Mouse (Mus musculus): ENCODE data around the gene Agrn.
"Not testable (repeated sequence)": the region's sequence is repeated elsewhere in the genome, so short reads cannot be mapped to it uniquely, and the experiment has no call there.

The Agrn gene

DNA sequence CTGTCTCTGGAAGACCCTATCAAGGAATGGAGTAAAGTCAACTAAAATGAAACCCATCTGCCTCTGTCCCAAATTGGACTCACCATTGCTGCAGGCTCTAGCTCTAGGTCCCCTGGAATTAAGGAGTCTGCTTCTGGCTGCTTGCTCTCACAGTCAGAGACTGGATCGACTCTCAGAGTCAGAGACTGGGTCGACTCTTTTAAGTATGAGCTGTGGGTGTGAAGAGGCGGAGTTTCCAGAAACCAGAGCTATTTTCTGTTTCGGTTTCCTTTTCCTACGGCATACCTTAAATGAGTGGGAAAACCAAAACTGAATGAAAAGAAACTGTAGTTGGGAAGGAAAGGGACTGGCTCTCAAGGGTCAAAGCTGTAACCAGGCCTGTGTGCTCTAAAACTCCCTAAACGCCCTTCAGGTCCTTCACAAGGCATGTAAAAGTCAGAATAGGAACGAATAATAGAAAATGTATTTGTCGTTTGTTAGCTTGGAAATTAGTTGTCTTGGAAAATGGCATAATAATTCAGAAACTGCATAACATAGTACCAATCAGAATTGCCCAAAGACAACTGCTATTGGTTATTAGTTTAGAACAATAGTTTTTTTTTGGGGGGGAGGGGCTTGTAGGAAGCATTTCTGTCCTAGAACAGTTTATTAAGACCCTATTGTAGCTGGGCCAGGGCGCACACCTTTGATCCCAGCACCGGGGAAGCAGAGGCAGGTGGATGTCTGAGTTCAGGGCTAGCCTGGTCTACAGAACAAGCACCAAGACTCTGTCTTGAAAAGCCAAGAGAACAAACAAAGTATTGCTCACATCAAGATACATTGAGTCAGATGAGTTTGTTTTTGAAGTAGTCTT is 3.6 kb upstream of the Agrn start, which contains the start of gene Isg15:
Gene Isg15, minus strand, starts transcription at position 196 of the 853 bp plus-strand sequence.
- DNase-seq, result no peak

DNA sequence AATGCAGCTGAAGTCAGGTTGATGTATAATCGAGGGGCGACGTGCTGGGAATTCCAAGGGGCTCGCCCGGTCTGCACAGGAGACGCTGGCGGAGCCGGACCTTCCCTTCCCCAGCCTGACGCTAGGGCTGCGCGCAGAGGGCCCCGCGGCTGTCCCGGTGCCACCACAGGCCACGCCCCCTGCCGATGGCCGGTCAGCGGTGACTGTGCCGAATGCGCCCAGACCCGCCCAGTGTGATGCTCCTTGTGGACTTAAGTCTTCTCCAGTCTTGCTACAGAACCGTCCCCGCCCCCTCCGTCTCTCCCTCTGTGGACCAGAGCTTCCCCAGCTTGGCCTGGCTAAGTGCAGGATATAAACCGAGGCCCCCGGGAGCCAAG is 529 bp upstream of the Agrn start:
- DNase-seq, result peak; percentile 80 to 86

- peak; percentile 34 to 38 for DNase-seq
Observed at GRCm38 (mm10) chr4:156195927-156196870, 1.1 kb downstream of the Agrn start.

- DNase-seq, result no peak
Observed at GRCm38 (mm10) chr4:156194346-156194745, 2.9 kb downstream of the Agrn start.

DNA sequence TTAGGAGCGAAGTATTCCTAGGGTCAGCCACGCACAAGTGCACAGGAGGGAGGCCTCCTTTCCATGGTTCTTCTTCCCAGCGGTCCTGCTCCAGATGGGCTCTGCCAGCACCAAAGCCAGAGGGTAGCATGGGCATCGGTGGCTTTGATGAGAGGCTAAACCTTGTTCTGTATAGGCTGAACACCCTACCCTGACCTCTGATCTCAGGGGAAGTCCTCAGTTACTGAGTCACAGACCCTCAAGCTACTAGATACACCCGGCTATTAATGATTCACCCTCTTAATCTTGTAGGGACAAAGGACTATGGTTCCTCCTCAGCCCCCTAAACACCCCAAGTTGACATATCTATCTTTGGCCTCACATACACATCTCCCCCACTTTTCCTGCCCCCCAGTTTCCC is 3.4 kb downstream of the Agrn start:
- no peak for DNase-seq

DNA sequence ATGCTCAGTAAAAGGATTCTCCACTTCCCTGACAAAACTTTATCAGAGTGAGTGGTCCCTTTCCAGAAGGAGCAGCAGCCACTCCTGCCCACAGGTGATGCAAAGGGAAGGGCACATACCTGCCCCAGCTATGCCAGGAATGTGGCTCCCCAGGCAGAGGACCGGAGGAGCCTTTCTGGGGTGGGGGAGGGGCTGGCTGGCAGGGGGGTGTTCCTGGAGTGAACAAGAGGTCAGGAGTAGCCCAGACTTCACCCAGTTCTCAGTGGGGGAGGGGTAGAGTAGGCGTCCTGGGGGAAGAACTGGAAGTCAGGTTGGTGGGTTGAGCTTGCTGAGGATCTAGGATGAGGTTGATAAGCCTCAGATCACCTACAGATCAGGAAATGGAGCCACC is 4.1 kb downstream of the Agrn start:
- DNase-seq, result no peak

DNA sequence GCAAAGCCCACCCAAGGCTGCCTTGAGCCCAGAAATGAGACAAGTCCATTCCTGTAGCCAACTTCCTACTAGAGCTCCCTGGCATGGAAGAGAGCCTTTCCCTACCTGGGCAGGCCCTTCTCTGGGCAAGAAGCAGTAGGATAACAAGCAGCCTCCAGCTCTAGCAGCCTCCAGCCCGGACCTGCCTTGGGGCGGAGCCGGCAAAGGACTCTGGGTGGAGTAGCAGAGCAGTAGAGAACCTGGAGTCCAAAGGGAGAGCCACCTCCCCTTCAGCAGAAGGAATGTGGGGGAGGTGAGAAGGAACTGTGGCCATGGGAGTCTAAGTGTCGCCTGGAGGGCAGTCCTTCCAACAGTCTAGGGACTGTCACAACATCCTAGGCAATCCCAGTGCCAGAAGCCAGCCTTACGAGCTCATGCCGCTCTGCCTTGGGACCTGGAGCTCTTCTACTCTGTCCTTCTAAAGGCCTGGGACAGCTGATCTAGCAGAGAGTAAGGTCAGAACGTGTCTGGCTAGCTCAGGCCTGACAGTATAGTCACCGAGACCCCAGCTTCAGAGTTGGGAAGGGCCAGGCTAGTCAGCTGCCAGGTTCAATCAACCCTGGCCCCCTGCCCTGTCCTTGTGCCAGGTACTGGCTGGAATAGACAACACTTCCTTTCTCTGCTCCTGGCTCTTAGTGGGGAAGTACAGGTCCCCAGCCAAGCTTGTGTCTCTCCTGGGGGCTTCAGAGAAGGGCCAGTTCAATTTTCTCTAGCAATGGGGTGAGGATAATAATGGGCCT is 4.7 kb downstream of the Agrn start:
- peak in 1 of 2 experiments; percentile 13 for DNase-seq

DNA sequence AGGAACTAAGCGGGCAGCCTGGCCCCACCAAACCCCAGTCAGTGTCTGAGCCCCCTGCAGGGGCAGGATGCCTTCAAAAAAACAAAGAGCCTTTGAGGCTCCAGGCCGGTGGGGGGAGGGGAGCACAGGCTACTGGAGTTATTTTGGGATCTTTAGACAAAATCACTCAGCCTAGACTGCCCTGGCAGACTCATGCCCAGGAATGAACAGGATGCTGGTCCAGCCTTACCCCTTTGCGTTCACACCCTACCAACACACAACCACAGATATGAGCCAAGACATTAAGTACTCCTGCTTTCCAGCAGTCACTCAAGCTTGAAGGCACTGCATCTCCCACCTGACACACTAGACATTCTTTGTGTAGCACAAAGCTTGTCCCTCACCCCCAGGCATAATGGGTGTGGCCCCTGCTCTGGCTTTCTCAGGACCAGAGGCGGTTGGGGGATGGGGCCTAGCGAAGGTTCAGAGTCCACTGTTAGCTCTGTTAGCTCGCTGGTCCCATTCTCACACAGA is 8.4 kb downstream of the Agrn start:
- DNase-seq, result peak; percentile 18 to 39

DNA sequence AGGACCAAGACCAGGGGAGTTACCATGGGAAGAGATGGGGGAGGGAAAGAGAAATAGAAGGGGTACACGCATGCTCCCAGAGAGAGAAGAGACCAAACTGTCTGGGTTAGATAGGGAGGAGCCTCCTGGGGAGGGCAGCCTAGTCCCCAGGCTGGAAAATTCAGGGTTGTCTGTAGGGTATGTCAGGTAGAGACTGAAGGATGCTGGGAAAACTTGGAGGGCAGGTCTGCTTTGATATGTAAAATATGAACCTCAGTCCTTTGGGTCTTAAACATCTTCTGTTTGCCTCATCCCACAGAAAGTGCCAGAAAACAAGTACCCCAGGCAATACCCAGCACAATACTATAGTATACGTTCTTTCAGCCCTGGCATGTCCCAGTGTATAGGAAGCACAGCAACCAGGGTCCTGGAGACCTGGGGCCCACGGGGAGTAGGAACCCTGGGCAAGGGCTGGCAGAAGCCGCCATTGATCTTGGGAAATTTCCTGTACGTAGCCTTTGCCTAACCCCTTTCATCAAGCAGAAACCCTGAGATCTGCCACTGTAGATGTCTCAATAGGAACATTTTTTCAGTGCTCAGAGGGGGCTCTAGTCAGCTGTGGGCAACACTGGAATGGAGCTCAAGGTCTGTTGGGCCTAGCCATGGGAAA is 9.0 kb downstream of the Agrn start:
- DNase-seq, result no peak

GRCm38 (mm10) chr4:156185950-156186850 is 11.1 kb downstream of the Agrn start:
- DNase-seq, result peak; percentile 34 to 41

DNA sequence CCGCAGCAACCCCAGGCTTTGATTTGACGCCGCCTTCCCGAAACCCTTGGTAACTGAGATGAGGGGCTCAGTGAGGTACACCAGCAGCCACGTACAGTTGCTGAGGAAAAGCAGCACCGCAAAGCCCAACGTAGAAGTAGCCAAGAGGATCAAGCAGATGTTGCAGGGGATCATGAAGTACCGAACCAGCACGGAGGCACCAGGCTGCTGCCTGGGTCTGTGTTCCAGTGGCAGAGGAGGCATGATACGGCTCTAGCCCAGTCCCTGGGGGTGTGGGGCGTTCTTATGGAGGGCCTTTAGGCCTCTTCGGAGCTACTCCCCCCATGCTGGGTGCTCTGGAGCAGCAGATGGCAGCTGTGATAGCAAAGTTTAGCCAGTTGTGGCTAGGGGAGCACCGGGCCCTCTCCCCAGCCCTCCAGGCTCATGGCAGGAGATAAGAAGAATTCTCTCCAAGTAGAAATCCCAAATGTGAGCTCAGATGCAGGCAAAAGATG is 11.8 kb downstream of the Agrn start:
- no peak for DNase-seq

DNA sequence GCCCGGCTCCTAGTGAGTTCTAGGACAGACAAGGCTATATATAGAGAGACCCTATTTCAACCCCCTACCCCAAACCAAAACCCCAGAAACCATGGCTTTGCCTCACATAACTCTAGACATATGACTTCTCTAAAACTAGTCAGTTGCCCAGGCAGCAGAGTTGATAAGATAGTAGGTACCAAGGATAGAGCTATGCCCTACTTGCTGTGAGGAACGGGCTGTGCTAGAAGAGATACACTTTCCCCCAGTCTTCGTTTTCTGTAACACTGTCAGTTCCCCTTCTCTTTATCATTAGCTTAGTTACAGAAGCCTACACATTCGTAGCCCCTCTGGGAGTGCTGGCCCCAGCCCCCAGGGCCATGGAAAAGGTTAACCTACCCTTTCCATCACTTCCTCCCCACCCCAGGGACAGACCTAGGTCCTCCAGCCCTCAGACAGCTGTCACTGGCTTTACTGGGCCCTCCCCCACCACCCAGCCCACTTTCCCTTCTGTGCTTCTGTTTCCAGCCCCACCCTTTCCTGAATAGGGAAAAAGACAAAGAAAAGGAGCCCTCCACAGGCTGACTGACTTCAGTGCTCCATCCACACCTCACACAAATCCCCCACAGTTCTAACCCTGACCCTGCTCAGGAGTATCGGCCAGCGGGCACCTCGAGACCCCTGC is 12.9 kb downstream of the Agrn start:
- no peak for DNase-seq

- DNase-seq, result no peak
Observed at GRCm38 (mm10) chr4:156183747-156184146, 13.5 kb downstream of the Agrn start.

- no peak for DNase-seq
Observed at GRCm38 (mm10) chr4:156177630-156178029, 19.7 kb downstream of the Agrn start.

- DNase-seq, result no peak
Observed at GRCm38 (mm10) chr4:156171828-156172227, 25.5 kb downstream of the Agrn start.

DNA sequence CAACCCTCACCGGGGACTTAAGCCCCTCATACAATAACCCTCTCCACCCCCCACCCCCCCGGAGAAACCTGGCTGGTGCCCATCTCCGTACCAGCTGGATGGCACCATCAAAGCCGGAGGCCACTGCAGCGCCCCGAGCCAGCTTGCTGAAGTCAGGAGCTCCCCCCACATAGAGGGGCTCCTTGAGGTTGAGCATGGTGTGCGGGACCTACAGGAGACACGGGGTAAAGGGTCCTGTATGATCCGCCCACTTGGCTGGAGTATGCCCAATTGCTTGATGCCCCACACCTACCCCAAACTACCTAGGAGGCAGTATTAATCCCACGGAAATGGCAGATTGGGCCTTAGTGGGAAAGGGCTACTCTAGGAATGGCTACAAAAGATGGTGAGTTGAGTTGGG is 28.2 kb downstream of the Agrn start:
- no peak for DNase-seq

DNA sequence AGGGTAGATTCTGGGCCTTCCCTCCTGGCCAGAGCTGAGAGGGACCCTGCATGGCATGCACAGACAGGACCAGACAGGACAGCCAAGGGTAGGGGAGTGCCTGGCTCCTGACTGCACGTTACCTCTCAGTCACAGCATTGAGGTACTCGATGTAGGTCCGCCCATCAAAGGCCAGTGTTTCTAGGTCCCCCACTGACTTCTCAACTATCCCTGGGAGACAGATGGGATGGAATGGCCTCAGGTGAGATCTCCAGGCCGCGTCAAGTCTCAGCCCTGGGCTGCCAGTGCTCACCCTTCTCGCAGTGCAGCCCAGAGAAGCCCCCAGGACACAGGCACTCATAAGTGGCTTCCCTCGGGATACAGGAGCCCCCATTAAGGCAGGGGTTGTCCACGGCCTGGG is 28.7 kb downstream of the Agrn start:
- no peak for DNase-seq

DNA sequence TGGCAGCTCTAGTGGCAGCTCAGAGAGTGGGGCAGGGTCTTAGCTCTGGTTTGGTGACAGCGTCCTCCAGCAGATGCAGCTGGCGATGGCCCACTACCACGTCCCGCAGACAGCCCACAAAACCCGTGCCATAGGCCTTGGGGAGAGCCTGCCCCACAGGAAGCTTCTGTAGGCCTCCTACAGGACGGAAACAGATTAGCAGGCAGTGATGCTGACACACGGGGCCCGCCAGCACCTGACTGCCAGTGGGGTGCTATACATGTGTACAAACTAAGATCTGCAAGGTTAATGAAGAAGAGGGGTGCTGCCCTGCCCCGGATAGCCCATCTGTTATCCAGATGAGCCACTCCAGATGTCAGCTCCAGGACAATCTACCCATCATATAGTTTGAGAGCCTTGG is 30.8 kb downstream of the Agrn start:
- no peak for DNase-seq

- DNase-seq, result no peak
Observed at GRCm38 (mm10) chr4:156154771-156155170, 42.5 kb downstream of the Agrn start.

DNA sequence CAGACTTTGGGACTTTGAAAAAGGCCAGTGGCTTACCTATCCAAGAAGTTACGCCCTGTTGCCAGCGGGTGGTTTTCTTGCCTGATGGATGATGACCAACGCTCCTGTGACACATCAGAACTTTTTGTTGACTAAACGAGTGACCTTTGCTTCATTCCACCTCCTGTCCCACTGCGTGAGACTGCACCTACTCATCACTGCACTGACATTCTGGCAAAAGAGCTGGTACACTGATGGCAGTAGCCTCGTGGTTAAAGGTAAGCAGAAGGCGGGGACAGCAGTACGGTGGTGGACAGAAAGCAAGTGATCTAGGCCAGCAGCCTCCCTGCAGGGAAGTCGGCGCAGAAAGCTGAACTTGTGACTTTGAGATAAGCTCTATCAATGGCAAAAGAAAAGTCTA is 46.4 kb downstream of the Agrn start:
- not testable (repeated sequence) for DNase-seq

Measured in cerebellum, postnatal 36 days (tissue).